Mouse (Mus musculus): ENCODE results near the gene D3Ertd254e. TPM values are rescaled to one million over a fixed set of nuclear protein-coding genes. Genes with fewer than 3 reads are reported as not detected.

Gene D3Ertd254e
- total and polyA plus RNA-seq, 3 experiments: 3.7 to 29.6 (median 5.4) TPM

DNA sequence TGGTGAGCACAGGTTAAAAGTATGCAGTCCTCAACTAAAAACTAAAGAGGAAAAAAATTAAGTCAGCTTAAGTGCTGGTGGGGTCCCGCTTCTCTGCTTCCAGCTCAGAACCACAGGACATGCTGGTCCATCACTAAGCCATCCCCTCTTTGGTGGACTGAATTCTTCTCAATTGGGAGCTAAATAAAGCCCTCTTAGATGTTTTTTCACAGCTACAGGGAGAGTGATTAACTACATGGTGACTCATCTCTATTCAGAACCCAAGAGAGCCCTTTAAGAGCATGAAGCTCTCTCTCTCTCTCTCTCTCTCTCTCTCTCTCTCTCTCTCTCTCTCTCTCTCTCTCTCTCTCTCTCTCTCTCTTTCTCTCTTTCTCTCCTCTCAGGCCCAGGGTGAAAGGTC lies 20.5 kb downstream of the D3Ertd254e start:
- no peaks in the 10 kb centered on the region for H3K79me2 ChIP-seq (ENCODE audit: control insufficient read depth, insufficient read depth, low read length, poor library complexity)
- H3K9me3 ChIP-seq (replicated peaks; ENCODE audit: insufficient read depth, low read length): no peaks in the 10 kb centered on the region
- H3K36me3 ChIP-seq (ENCODE audit: control insufficient read depth in 1 of 2, insufficient read depth in 2 of 2, low read length in 2 of 2): no peaks in the 10 kb centered on the region
- H3K4me1 ChIP-seq (ENCODE audit: control insufficient read depth in 1 of 2, insufficient read depth in 2 of 2, low read length in 2 of 2): no peaks in the 10 kb centered on the region
- H3K4me3 ChIP-seq (ENCODE audit: control insufficient read depth in 1 of 2, insufficient read depth in 1 of 2, low read depth in 2 of 2, low read length in 2 of 2): no peak overlapping the region
- no peaks in the 10 kb centered on the region; a peak in 1 of 4 replicates for H3K27me3 ChIP-seq (ENCODE audit: control insufficient read depth in 1 of 2, insufficient read depth in 2 of 2, low read length in 2 of 2)
- H3K9ac ChIP-seq (ENCODE audit: control insufficient read depth, low read depth, low read length, poor library complexity, severe bottlenecking): no peak overlapping the region
- H3K27ac ChIP-seq (ENCODE audit: control insufficient read depth, low read depth, low read length): no peak overlapping the region
- no peak for DNase-seq (ENCODE audit: low read depth, low spot score)
- TF ChIP-seq MYC (IDR thresholded peaks at IDR 0.05; ENCODE audit: low read depth, low read length) (no peak), CTCF (IDR thresholded peaks at IDR 0.05 in 2 of 3, conservative IDR thresholded peaks at IDR 0.05 in 1 of 3; ENCODE audit: control insufficient read depth in 1 of 3, insufficient read depth in 1 of 3, low read depth in 2 of 3, low read length in 3 of 3, poor library complexity in 1 of 3, severe bottlenecking in 1 of 3) (no peak), MAX (IDR thresholded peaks at IDR 0.05; ENCODE audit: low read length) (no peak), MAFK (IDR thresholded peaks at IDR 0.05; ENCODE audit: borderline replicate concordance, low read depth, low read length) (no peak), CHD1 (IDR thresholded peaks at IDR 0.05; ENCODE audit: low read depth, low read length) (no peak), KAT2A (conservative IDR thresholded peaks at IDR 0.05; ENCODE audit: low read depth, low read length) (no peak), EP300 (IDR thresholded peaks at IDR 0.05; ENCODE audit: low read depth in 1 of 2, low read length in 2 of 2) (no peak), RAD21 (IDR thresholded peaks at IDR 0.05; ENCODE audit: low read depth, low read length) (no peak), USF2 (IDR thresholded peaks at IDR 0.05; ENCODE audit: borderline replicate concordance in 1 of 2, insufficient read depth in 1 of 2, low read depth in 1 of 2, low read length in 2 of 2) (no peak), NRF1 (IDR thresholded peaks at IDR 0.05; ENCODE audit: insufficient read depth, low read depth, low read length, poor library complexity, severe bottlenecking) (no peak), ELF1 (IDR thresholded peaks at IDR 0.05; ENCODE audit: low read depth, low read length) (no peak), ZMIZ1 (IDR thresholded peaks at IDR 0.05; ENCODE audit: low read depth, low read length) (no peak)

DNA sequence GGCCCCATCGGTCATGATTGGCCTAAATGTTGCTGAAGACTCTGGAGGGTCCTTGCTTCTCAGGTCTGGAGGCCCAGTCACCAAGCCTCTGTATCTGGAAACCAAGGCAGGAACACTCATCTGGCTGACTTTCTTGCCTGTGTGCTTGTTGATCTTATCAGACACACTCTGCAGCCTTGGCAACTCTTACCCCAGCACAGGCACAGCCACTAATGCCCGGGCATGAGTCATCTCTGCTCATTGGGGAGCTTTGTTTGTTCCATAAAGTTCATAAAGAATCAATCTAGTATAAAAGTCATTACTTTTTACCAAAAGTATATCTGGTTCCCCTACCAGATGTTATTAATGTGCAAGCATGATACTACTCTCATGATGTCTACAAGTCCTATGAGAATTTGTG lies 22.9 kb downstream of the D3Ertd254e start:
- peaks cover 0 to 1% of the 10 kb centered on the region in 2 experiments; a peak in 2 of 4 replicates for H3K27me3 ChIP-seq (ENCODE audit: control insufficient read depth in 1 of 2, insufficient read depth in 2 of 2, low read length in 2 of 2)
- TF ChIP-seq MEF2A (IDR thresholded peaks at IDR 0.05; ENCODE audit: extremely low read depth, insufficient replicate concordance, low read depth, low read length, poor library complexity, severe bottlenecking) (no peak), KAT2A (conservative IDR thresholded peaks at IDR 0.05; ENCODE audit: low read depth, low read length) (no peak), ETS1 (IDR thresholded peaks at IDR 0.05; ENCODE audit: low read depth, low read length) (no peak)
- H3K79me2 ChIP-seq (ENCODE audit: control insufficient read depth, insufficient read depth, low read length, poor library complexity): no peaks in the 10 kb centered on the region
- H3K4me1 ChIP-seq (ENCODE audit: control insufficient read depth in 1 of 2, insufficient read depth in 2 of 2, low read length in 2 of 2): no peaks in the 10 kb centered on the region
- no peak overlapping the region for H3K9ac ChIP-seq (ENCODE audit: control insufficient read depth, low read depth, low read length, poor library complexity, severe bottlenecking)
- no peaks in the 10 kb centered on the region for H3K9me3 ChIP-seq (replicated peaks; ENCODE audit: insufficient read depth, low read length)
- no peak overlapping the region for H3K27ac ChIP-seq (ENCODE audit: control insufficient read depth, low read depth, low read length)
- H3K36me3 ChIP-seq (ENCODE audit: control insufficient read depth in 1 of 2, insufficient read depth in 2 of 2, low read length in 2 of 2): no peaks in the 10 kb centered on the region
- no peak for DNase-seq (ENCODE audit: low read depth, low spot score)
- no peak overlapping the region for H3K4me3 ChIP-seq (ENCODE audit: control insufficient read depth in 1 of 2, insufficient read depth in 1 of 2, low read depth in 2 of 2, low read length in 2 of 2)
